Mouse (Mus musculus): Measurements from ENCODE around the gene Gm16867. TPM values are rescaled to one million over a fixed set of nuclear protein-coding genes. Genes with fewer than 3 reads are reported as not detected.
A peak's percentile ranks its signal among the peaks of the same experiment; 100 is the strongest.
"Not testable (repeated sequence)": the region's sequence is repeated elsewhere in the genome, so short reads cannot be mapped to it uniquely, and the experiment has no call there.

Gm16867 gene
- polyA plus RNA-seq, 1 experiment from 2014 or later = not detected

DNA sequence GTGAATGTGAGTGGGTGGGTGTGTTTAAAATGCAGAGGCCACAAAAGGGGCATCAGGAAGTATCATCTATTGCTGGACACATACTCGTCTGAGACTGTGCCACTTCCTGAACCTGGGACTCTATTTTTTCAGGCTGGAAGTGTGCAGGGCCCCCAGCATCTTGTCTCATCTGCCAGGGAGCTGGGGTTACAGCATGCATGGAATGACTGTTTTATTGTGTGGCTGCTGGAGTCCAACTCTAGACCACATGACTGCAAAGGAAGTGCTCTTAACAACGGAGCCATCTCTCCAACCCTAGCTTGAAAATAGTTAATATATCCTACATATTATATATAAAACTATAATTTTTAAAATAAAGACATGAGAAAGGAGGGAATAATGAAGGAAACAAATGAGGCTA is 29.8 kb downstream of the Gm16867 start:
- WGBS = no CpG with 5 or more reads among the region's 2 CpGs
- H3K4me2 ChIP-seq (replicated peaks; ENCODE audit: low read depth); H3K9me3 ChIP-seq (ENCODE audit: control insufficient read depth); H3K27ac ChIP-seq (ENCODE audit: low read depth, low read length); H3K9ac ChIP-seq (ENCODE audit: low read depth, low read length); H3K36me3 ChIP-seq (ENCODE audit: control insufficient read depth, insufficient read depth); H3K27me3 ChIP-seq (replicated peaks; ENCODE audit: control insufficient read depth, insufficient read depth, low read length); H3K4me1 ChIP-seq (replicated peaks; ENCODE audit: control insufficient read depth, insufficient read depth, low read length); H3K4me3 ChIP-seq (ENCODE audit: low read depth, low read length): not testable (repeated sequence)
- ATAC-seq = peak; percentile 56; the same call in 1 of the 2 replicates

DNA sequence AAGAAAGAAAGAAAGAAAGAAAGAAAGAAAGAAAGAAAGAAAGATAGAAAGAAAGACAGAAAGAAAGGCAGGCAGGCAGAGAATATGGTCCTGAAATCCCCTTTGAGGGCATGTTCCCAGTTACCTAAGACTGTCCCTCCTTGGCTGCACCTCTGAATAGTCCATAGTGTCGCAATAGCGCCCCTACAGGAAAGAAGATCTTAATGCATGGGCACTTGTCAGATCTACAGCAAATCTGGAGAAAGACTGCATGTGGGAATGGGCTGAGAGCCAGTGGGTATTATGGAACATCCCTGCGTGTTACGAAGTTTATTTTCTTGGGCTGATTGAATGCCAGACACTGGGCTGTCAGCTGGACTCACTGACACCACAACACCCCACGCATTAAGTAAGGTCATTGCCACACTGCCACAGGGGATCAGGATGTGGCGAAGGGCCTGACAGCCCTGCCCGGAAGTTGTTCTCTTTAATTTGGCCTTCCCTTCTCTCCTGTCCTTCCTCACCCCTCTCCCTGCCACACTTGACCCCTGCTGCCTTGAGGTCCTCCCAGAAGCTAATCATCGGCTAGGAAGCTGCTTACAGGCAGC is 32.9 kb downstream of the Gm16867 start:
- H3K4me3 ChIP-seq (ENCODE audit: low read depth, low read length); H3K36me3 ChIP-seq (ENCODE audit: control insufficient read depth, insufficient read depth); H3K4me2 ChIP-seq (replicated peaks; ENCODE audit: low read depth); H3K9ac ChIP-seq (ENCODE audit: low read depth, low read length); ATAC-seq; H3K27me3 ChIP-seq (replicated peaks; ENCODE audit: control insufficient read depth, insufficient read depth, low read length); H3K4me1 ChIP-seq (replicated peaks; ENCODE audit: control insufficient read depth, insufficient read depth, low read length); H3K9me3 ChIP-seq (ENCODE audit: control insufficient read depth); H3K27ac ChIP-seq (ENCODE audit: low read depth, low read length): not testable (repeated sequence)
- no CpG with 5 or more reads among the region's 8 CpGs for WGBS

DNA sequence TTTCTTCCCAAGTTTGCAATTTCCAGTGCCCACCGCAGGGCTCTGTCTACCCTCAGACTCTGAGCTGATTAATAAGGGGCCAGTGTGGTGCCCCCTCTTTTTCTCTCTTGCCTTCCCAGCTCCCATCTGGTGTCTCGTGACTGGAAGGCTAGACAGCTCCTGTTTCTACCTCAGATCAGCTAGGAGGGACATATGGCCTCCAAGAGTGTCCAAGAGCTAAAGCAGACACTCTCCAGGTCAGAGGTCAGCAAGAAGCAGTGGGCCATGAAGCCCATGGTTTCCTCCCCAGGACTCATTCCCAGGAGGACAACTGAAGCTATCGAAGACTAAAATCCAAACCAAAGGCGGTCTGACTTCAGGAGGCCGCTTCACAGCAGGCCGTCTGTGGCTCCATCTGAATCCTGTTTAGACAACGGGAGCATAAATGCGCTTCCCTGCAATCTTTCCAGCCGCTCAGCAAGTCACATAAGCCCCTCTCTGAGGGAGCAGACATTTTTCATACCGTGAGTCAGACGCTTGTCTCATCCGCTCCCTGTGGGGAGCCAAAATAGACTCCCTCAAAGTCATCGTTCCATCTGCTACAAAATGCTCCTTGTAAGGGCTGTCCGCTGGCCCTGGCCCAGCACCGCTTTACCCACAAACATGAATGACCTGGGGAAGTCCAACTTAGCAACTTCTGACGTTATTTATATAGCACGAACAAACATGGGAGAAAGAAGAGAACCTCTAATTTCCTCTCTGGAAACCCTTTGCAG is 35.4 kb downstream of the Gm16867 start:
- H3K9ac ChIP-seq (ENCODE audit: low read depth, low read length); ATAC-seq; H3K4me3 ChIP-seq (ENCODE audit: low read depth, low read length); H3K36me3 ChIP-seq (ENCODE audit: control insufficient read depth, insufficient read depth); H3K4me2 ChIP-seq (replicated peaks; ENCODE audit: low read depth); H3K4me1 ChIP-seq (replicated peaks; ENCODE audit: control insufficient read depth, insufficient read depth, low read length); H3K27ac ChIP-seq (ENCODE audit: low read depth, low read length); H3K9me3 ChIP-seq (ENCODE audit: control insufficient read depth); H3K27me3 ChIP-seq (replicated peaks; ENCODE audit: control insufficient read depth, insufficient read depth, low read length): not testable (repeated sequence)
- no CpG with 5 or more reads among the region's 17 CpGs for WGBS

DNA sequence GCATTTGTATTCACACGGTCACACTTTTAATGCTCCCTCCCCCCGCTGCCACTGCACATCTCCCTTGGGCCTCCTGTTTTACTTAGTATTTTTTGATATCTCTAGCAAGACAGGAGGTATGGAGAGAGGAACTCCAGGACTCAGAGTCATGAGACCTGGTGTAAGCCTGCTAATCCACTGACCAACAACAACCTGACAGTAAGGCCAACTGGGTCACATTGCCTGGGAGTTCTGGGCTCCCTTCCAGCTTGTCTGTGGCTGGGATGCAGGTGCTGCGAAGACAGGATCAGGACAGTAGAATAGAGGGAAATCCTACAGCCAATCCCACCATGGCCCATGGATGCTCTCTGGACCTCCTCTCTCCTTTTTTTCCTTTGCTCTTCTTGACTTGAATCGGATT is 38.7 kb downstream of the Gm16867 start:
- not testable (repeated sequence) for H3K36me3 ChIP-seq (ENCODE audit: control insufficient read depth, insufficient read depth); H3K4me2 ChIP-seq (replicated peaks; ENCODE audit: low read depth); H3K9ac ChIP-seq (ENCODE audit: low read depth, low read length); H3K9me3 ChIP-seq (ENCODE audit: control insufficient read depth); ATAC-seq; H3K27ac ChIP-seq (ENCODE audit: low read depth, low read length); H3K27me3 ChIP-seq (replicated peaks; ENCODE audit: control insufficient read depth, insufficient read depth, low read length); H3K4me1 ChIP-seq (replicated peaks; ENCODE audit: control insufficient read depth, insufficient read depth, low read length); H3K4me3 ChIP-seq (ENCODE audit: low read depth, low read length)
- no CpG with 5 or more reads among the region's 4 CpGs for WGBS

GRCm38 (mm10) chr14:69457691-69458090 is 45.5 kb downstream of the Gm16867 start:
- ATAC-seq; H3K4me1 ChIP-seq (replicated peaks; ENCODE audit: control insufficient read depth, insufficient read depth, low read length); H3K4me2 ChIP-seq (replicated peaks; ENCODE audit: low read depth); H3K27ac ChIP-seq (ENCODE audit: low read depth, low read length); H3K9ac ChIP-seq (ENCODE audit: low read depth, low read length); H3K27me3 ChIP-seq (replicated peaks; ENCODE audit: control insufficient read depth, insufficient read depth, low read length); H3K36me3 ChIP-seq (ENCODE audit: control insufficient read depth, insufficient read depth); H3K4me3 ChIP-seq (ENCODE audit: low read depth, low read length); H3K9me3 ChIP-seq (ENCODE audit: control insufficient read depth): not testable (repeated sequence)
- WGBS = no CpG with 5 or more reads among the region's 5 CpGs

- not testable (repeated sequence) for H3K4me2 ChIP-seq (replicated peaks; ENCODE audit: low read depth); H3K9me3 ChIP-seq (ENCODE audit: control insufficient read depth); ATAC-seq; H3K9ac ChIP-seq (ENCODE audit: low read depth, low read length); H3K4me1 ChIP-seq (replicated peaks; ENCODE audit: control insufficient read depth, insufficient read depth, low read length); H3K27me3 ChIP-seq (replicated peaks; ENCODE audit: control insufficient read depth, insufficient read depth, low read length); H3K4me3 ChIP-seq (ENCODE audit: low read depth, low read length); H3K27ac ChIP-seq (ENCODE audit: low read depth, low read length); H3K36me3 ChIP-seq (ENCODE audit: control insufficient read depth, insufficient read depth)
- WGBS = no CpG with 5 or more reads among the region's 9 CpGs
These were observed 48.5 kb downstream of the Gm16867 start for GRCm38 (mm10) chr14:69454640-69455039.

- not testable (repeated sequence) for H3K4me1 ChIP-seq (replicated peaks; ENCODE audit: control insufficient read depth, insufficient read depth, low read length); H3K9me3 ChIP-seq (ENCODE audit: control insufficient read depth); H3K4me3 ChIP-seq (ENCODE audit: low read depth, low read length); H3K27me3 ChIP-seq (replicated peaks; ENCODE audit: control insufficient read depth, insufficient read depth, low read length); ATAC-seq; H3K27ac ChIP-seq (ENCODE audit: low read depth, low read length); H3K36me3 ChIP-seq (ENCODE audit: control insufficient read depth, insufficient read depth); H3K4me2 ChIP-seq (replicated peaks; ENCODE audit: low read depth); H3K9ac ChIP-seq (ENCODE audit: low read depth, low read length)
- WGBS = no CpG with 5 or more reads among the region's 10 CpGs
These were observed 54.3 kb downstream of the Gm16867 start for GRCm38 (mm10) chr14:69448845-69449244.

DNA sequence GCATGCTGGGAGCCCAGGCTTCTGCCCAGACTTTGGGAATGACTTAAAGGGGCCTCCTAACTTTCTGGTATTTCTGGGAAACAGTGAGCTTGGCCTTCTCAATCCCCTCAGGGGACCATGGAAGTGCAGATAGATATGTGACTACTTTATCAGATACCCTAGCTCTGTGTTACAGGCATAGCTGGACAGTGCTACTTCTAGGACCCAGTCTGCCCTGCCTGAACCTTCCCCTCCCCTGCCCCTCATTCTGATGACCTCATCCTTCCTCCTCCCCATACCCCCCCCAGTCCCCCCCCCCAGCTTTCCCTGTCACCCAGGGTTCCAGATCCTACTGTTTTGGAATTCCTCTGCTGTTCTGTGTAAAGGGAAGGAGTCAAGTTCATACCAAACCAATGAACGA is 56.2 kb downstream of the Gm16867 start:
- H3K4me1 ChIP-seq (replicated peaks; ENCODE audit: control insufficient read depth, insufficient read depth, low read length); H3K36me3 ChIP-seq (ENCODE audit: control insufficient read depth, insufficient read depth); H3K4me2 ChIP-seq (replicated peaks; ENCODE audit: low read depth); H3K27ac ChIP-seq (ENCODE audit: low read depth, low read length); H3K4me3 ChIP-seq (ENCODE audit: low read depth, low read length); H3K9me3 ChIP-seq (ENCODE audit: control insufficient read depth); H3K27me3 ChIP-seq (replicated peaks; ENCODE audit: control insufficient read depth, insufficient read depth, low read length); ATAC-seq; H3K9ac ChIP-seq (ENCODE audit: low read depth, low read length): not testable (repeated sequence)
- no CpG with 5 or more reads among the region's 1 CpGs for WGBS

DNA sequence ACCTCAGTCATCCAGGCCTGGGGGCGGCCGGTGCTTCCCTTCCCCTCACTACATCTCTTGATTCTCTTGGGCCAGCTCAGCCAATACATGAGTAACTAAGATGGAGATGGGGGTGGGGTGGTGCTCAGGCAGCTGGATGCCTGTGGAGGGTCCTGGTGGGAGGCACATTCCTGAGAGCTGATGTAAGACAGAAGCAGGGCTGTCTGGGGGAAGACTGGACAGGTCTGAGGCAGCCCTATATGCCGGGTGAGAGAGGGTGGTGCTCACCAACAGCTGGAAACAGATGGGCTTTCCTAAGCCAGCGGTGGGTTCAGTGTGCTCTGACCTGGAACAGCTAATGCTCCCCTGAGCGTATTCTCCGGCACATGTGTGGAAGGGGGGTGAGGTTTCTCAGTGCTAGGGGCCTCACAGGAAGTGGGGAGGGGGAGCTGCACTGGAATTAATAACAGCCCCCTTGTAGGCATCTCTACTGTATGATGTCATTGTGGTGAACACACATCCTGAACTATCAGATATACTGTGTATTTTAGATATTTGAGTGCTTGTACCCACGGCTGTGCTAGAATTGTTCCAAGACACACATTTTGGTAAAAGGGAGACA is 60.0 kb downstream of the Gm16867 start:
- not testable (repeated sequence) for H3K27ac ChIP-seq (ENCODE audit: low read depth, low read length); H3K27me3 ChIP-seq (replicated peaks; ENCODE audit: control insufficient read depth, insufficient read depth, low read length); H3K4me3 ChIP-seq (ENCODE audit: low read depth, low read length); H3K36me3 ChIP-seq (ENCODE audit: control insufficient read depth, insufficient read depth); H3K4me2 ChIP-seq (replicated peaks; ENCODE audit: low read depth); H3K9ac ChIP-seq (ENCODE audit: low read depth, low read length); H3K4me1 ChIP-seq (replicated peaks; ENCODE audit: control insufficient read depth, insufficient read depth, low read length); H3K9me3 ChIP-seq (ENCODE audit: control insufficient read depth)
- no CpG with 5 or more reads among the region's 7 CpGs for WGBS
- ATAC-seq = peak; percentile 22
